Mouse (Mus musculus): Measurements from ENCODE around the gene Focad.

- TF ChIP-seq MYOG (IDR thresholded peaks at IDR 0.05; ENCODE audit: control insufficient read depth, extremely low read depth, insufficient read length) (no peak), MAX (IDR thresholded peaks at IDR 0.05) (no peak), CTCF (IDR thresholded peaks at IDR 0.05; ENCODE audit: control insufficient read depth, insufficient read depth, insufficient read length) (no peak), USF1 (IDR thresholded peaks at IDR 0.05; ENCODE audit: low read depth) (no peak), MYOD1 (IDR thresholded peaks at IDR 0.05; ENCODE audit: control insufficient read depth, insufficient read length, low read depth) (no peak), CEBPB (IDR thresholded peaks at IDR 0.05; ENCODE audit: low read depth) (no peak), FOSL1 (IDR thresholded peaks at IDR 0.05; ENCODE audit: insufficient read depth, low read length, poor library complexity, severe bottlenecking) (no peak)
Measured at GRCm38 (mm10) chr4:88307691-88308090, 213.3 kb downstream of the Focad start.
